Mouse (Mus musculus): Measurements from ENCODE around the gene Macf1.

DNA sequence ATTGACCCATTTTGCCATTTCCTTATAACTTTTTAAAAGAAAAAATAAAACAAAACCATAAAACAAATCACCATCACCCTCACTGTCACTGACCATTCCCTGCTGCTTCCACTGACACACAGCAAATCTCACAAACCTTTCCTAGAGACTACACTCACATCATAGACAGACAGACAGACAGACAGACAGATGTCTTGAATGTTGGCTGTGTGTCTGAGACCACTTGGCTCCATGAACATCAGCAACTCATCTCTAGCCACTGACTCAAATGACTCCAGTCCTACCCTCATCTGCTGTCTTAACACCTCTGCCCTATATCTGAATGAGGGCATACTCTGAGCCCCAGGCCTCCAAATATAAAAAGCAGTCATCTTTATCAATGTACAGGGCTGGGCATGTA lies 128.9 kb downstream of the Macf1 start:
- TF ChIP-seq CTCF (conservative IDR thresholded peaks at IDR 0.05; ENCODE audit: insufficient read depth, insufficient read length, low read depth, low read length) = no peak
- TF ChIP-seq POLR2A (IDR thresholded peaks at IDR 0.05; ENCODE audit: low read depth, low read length) = no peak
